Mouse (Mus musculus): ENCODE data around the gene Smyd2.

GRCm38 (mm10) chr1:189834166-189834565 lies 88.0 kb downstream of the Smyd2 start:
- TF ChIP-seq EP300 (IDR thresholded peaks at IDR 0.05; ENCODE audit: insufficient read depth, low read depth, low read length): no peak
- no peak for TF ChIP-seq CTCF (IDR thresholded peaks at IDR 0.05)

Data from heart, adult 2 months (tissue).